Mouse (Mus musculus) midbrain, embryonic 16.5 days (tissue): Measurements from ENCODE around the gene Bend5. TPM values are rescaled to one million over a fixed set of nuclear protein-coding genes. Genes with fewer than 3 reads are reported as not detected.
A peak's percentile ranks its signal among the peaks of the same experiment; 100 is the strongest.

ENCODE experiments used
- ATAC-seq: fragments of 200-750 bp; cut with Nextera tagmentation; 2 replicates; pipeline ENCODE4 v1.8.0; 2017; ENCODE audit warnings: moderate TSS enrichment
- H3K27ac ChIP-seq: fragments of 300-500 bp; sonication (generic); 2 replicates; pipeline ENCODE4 v1.5.1; 2014; ENCODE audit warnings: mild to moderate bottlenecking, low read length, mixed read lengths
- H3K27me3 ChIP-seq: fragments of 300-500 bp; sonication (generic); 2 replicates; pipeline ENCODE4 v1.6.1; 2014; ENCODE audit warnings: low read depth, low read length, mixed read lengths; ENCODE audit not compliant: control insufficient read depth, insufficient read depth
- H3K36me3 ChIP-seq: fragments of 300-500 bp; sonication (generic); 2 replicates; pipeline ENCODE4 v1.6.1; 2014; ENCODE audit warnings: mild to moderate bottlenecking, low read length, moderate library complexity, mixed read lengths; ENCODE audit not compliant: control insufficient read depth, insufficient read depth
- H3K4me1 ChIP-seq: fragments of 300-500 bp; sonication (generic); 2 replicates; pipeline ENCODE4 v1.6.1; 2014; ENCODE audit warnings: mild to moderate bottlenecking, low read length, mixed read lengths; ENCODE audit not compliant: control insufficient read depth, insufficient read depth
- H3K4me2 ChIP-seq: fragments of 300-500 bp; sonication (generic); 2 replicates; pipeline ENCODE4 v1.6.1; 2014; ENCODE audit warnings: mild to moderate bottlenecking, low read length, mixed read lengths
- H3K4me3 ChIP-seq: fragments of 300-500 bp; sonication (generic); 2 replicates; pipeline ENCODE4 v1.5.1; 2014; ENCODE audit warnings: low read depth, mild to moderate bottlenecking, low read length, moderate library complexity, mixed read lengths
- H3K9ac ChIP-seq: fragments of 300-500 bp; sonication (generic); 2 replicates; pipeline ENCODE4 v1.6.1; 2014; ENCODE audit warnings: low read depth, low read length, mixed read lengths
- H3K9me3 ChIP-seq: fragments of 300-500 bp; sonication (generic); replicated peaks from 2 replicates; pipeline ENCODE4 v1.6.1; 2014; ENCODE audit warnings: mild to moderate bottlenecking, low read length, mixed read lengths; ENCODE audit not compliant: control insufficient read depth, poor library complexity, severe bottlenecking
- WGBS: fragments of 180-500 bp; shearing (Covaris S2); extraction: QIAGEN DNeasy Blood & Tissue Kit; methylation state at CpG from one replicate; pipeline ENCODE4 v1.1.7; 2014; 5-methylcytosine and 5-hydroxymethylcytosine counted together
- polyA plus RNA-seq: library from polyadenylated mRNA; unstranded; fragments of >200 nt; fragmentation: Nextera tagmentation; extraction: Ambion mirVana; gene quantifications from 2 replicates; pipeline ENCODE4 v1.2.1, GENCODE M21; 2015

Bend5 gene
- polyA plus RNA-seq, 1 experiment from 2014 or later: 58.2 TPM

- Histone ChIP-seq H3K4me2 (no peak overlapping the region), H3K4me1 (peaks cover 40% of the 10 kb centered on the region), H3K9ac (no peak overlapping the region), H3K36me3 (0 out of 2 replicates have a peak, but pooled peaks cover 7% of the 10 kb centered on the region), H3K27me3 (no peaks in the 10 kb centered on the region), H3K4me3 (no peak overlapping the region), H3K27ac (peak overlapping the region; percentile 76; the same call in 1 of the 2 replicates), H3K9me3 (no peaks in the 10 kb centered on the region)
- 0% methylated on average over 1 of the region's 1 CpGs for WGBS
- peak; percentile 67 for ATAC-seq
Measured at GRCm38 (mm10) chr4:111444616-111445160, 29.9 kb downstream of the Bend5 start.

- H3K4me3 ChIP-seq: no peak overlapping the region
- peaks cover 7% of the 10 kb centered on the region; the same call in 1 of the 2 replicates for H3K36me3 ChIP-seq
- WGBS: 87% methylated on average over 3 of the region's 3 CpGs
- no peak overlapping the region for H3K27ac ChIP-seq
- ATAC-seq: no peak
- H3K9me3 ChIP-seq: no peaks in the 10 kb centered on the region
- no peaks in the 10 kb centered on the region for H3K27me3 ChIP-seq
- H3K4me2 ChIP-seq: no peak overlapping the region
- H3K9ac ChIP-seq: no peak overlapping the region
- peaks cover 21% of the 10 kb centered on the region for H3K4me1 ChIP-seq
Measured at GRCm38 (mm10) chr4:111447918-111448317, 33.1 kb downstream of the Bend5 start.

GRCm38 (mm10) chr4:111448586-111448985, 33.8 kb downstream of the Bend5 start:
- ATAC-seq: no peak
- no peaks in the 10 kb centered on the region for H3K27me3 ChIP-seq
- H3K4me2 ChIP-seq: no peak overlapping the region
- no peaks in the 10 kb centered on the region for H3K9me3 ChIP-seq
- WGBS: 96% methylated on average over 4 of the region's 4 CpGs
- no peak overlapping the region for H3K9ac ChIP-seq
- peaks cover 14% of the 10 kb centered on the region for H3K4me1 ChIP-seq
- H3K27ac ChIP-seq: no peak overlapping the region
- H3K4me3 ChIP-seq: no peak overlapping the region
- peaks cover 7% of the 10 kb centered on the region; the same call in 1 of the 2 replicates for H3K36me3 ChIP-seq

GRCm38 (mm10) chr4:111449442-111450199, 34.8 kb downstream of the Bend5 start:
- no peak overlapping the region for H3K27ac ChIP-seq
- H3K4me2 ChIP-seq: no peak overlapping the region
- H3K9me3 ChIP-seq: no peaks in the 10 kb centered on the region
- peaks cover 13% of the 10 kb centered on the region; the same call in 1 of the 2 replicates for H3K36me3 ChIP-seq
- H3K27me3 ChIP-seq: no peaks in the 10 kb centered on the region
- WGBS: 72% methylated on average over 7 of the region's 7 CpGs
- peaks cover 4% of the 10 kb centered on the region; the same call in 1 of the 2 replicates for H3K4me1 ChIP-seq
- no peak overlapping the region for H3K4me3 ChIP-seq
- H3K9ac ChIP-seq: no peak overlapping the region
- ATAC-seq: no peak

DNA sequence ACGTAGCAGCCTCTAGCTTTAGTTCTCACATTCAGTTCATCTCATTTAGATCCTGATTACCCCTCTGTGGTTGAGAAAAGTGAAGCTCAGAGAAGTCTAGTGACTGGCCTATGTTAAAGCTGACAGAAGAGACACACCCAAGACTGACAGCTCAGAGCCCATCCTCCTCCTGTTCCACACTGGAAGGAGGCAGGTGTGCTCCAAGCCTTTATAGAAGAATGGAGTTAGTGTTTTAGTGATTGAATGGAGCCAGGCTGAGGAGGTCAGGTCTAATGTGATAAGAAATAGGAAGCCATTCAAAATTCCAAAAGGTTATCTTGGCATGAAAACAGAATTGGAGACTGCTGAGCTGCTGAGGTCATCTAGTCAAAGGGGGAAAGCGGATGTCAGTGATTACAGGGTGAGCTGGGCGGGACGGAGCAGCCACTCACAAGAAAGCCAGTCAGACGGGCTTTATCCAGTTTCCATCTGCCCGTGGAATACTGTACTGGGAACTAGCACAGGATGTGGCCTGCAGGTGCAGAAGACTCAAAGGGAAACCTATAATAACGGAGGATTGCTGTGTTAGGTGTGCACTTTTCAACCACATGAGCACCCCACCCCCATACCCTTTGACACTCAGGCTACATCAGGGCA, 36.6 kb downstream of the Bend5 start:
- WGBS: 77% methylated on average over 7 of the region's 7 CpGs
- Histone ChIP-seq H3K27ac (no peak overlapping the region), H3K4me1 (peaks cover 1% of the 10 kb centered on the region; the same call in 1 of the 2 replicates), H3K9me3 (no peaks in the 10 kb centered on the region), H3K4me2 (no peak overlapping the region), H3K36me3 (peaks cover 17% of the 10 kb centered on the region), H3K9ac (no peak overlapping the region), H3K27me3 (no peaks in the 10 kb centered on the region), H3K4me3 (no peak overlapping the region)
- ATAC-seq: no peak

- no peaks in the 10 kb centered on the region for H3K27me3 ChIP-seq
- 94% methylated on average over 5 of the region's 5 CpGs for WGBS
- peaks cover 14% of the 10 kb centered on the region for H3K36me3 ChIP-seq
- no peaks in the 10 kb centered on the region for H3K9me3 ChIP-seq
- H3K4me1 ChIP-seq: peaks cover 9% of the 10 kb centered on the region
- H3K27ac ChIP-seq: no peak overlapping the region
- no peak for ATAC-seq
- H3K9ac ChIP-seq: no peak overlapping the region
- no peak overlapping the region for H3K4me3 ChIP-seq
- no peak overlapping the region for H3K4me2 ChIP-seq
Measured at GRCm38 (mm10) chr4:111452192-111452591, 37.4 kb downstream of the Bend5 start.

DNA sequence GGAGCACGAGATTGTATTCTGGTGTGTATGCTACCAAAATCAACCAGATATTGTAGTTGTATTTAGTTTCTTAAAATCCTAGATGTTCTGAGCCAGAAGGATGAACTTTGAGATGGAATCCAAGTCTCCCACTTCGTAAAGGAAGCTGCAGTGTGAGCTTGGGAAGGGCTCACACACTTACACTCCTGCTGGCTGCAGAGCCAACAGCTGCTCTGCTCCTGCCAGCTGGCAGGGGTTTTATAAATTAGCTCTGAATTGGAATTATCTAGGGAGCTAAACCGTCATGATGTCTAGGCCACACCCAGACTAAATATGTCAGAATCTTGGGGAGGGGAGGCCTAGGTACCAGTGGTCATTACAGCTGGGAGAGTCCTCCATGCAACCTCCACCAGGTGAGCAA, 38.5 kb downstream of the Bend5 start:
- Histone ChIP-seq H3K9me3 (no peaks in the 10 kb centered on the region), H3K27me3 (no peaks in the 10 kb centered on the region), H3K4me1 (peaks cover 9% of the 10 kb centered on the region), H3K4me2 (no peak overlapping the region), H3K27ac (no peak overlapping the region), H3K36me3 (peaks cover 14% of the 10 kb centered on the region), H3K4me3 (no peak overlapping the region), H3K9ac (no peak overlapping the region)
- no peak for ATAC-seq
- 63% methylated on average over 3 of the region's 3 CpGs for WGBS

GRCm38 (mm10) chr4:111455621-111456020, 40.8 kb downstream of the Bend5 start:
- Histone ChIP-seq H3K4me3 (no peak overlapping the region), H3K9ac (no peak overlapping the region), H3K27ac (no peak overlapping the region), H3K27me3 (no peaks in the 10 kb centered on the region), H3K36me3 (peaks cover 21% of the 10 kb centered on the region), H3K4me1 (peaks cover 9% of the 10 kb centered on the region), H3K4me2 (no peak overlapping the region), H3K9me3 (no peaks in the 10 kb centered on the region)
- no peak for ATAC-seq
- 92% methylated on average over 5 of the region's 5 CpGs for WGBS

- Histone ChIP-seq H3K4me1 (peaks cover 9% of the 10 kb centered on the region), H3K36me3 (peaks cover 21% of the 10 kb centered on the region), H3K4me3 (no peak overlapping the region), H3K9ac (no peak overlapping the region), H3K27me3 (no peaks in the 10 kb centered on the region), H3K4me2 (no peak overlapping the region), H3K27ac (peak overlapping the region; percentile 30; the same call in 1 of the 2 replicates), H3K9me3 (no peaks in the 10 kb centered on the region)
- no peak for ATAC-seq
- 72% methylated on average over 5 of the region's 5 CpGs for WGBS
Measured at GRCm38 (mm10) chr4:111457568-111457967, 42.8 kb downstream of the Bend5 start.
